Mouse (Mus musculus) midbrain, embryonic 14.5 days (tissue): Measurements from ENCODE around the gene Slc8a2. TPM values are rescaled to one million over a fixed set of nuclear protein-coding genes. Genes with fewer than 3 reads are reported as not detected.

Experiments
- ATAC-seq: fragments of 200-750 bp; cut with Nextera tagmentation; 2 replicates; pipeline ENCODE4 v1.8.0; 2017; ENCODE audit warnings: moderate number of reproducible peaks, moderate library complexity; ENCODE audit not compliant: low FRiP score, low TSS enrichment
- DNase-seq: peaks from one replicate; pipeline ENCODE4 v3.0.0-alpha.2; 2015
- H3K27ac ChIP-seq: fragments of 300-500 bp; sonication (generic); replicated peaks from 2 replicates; pipeline ENCODE4 v1.5.1; 2014; ENCODE audit warnings: mild to moderate bottlenecking, low read depth, low read length, moderate library complexity
- H3K27me3 ChIP-seq: fragments of 300-500 bp; sonication (generic); 2 replicates; pipeline ENCODE4 v1.6.1; 2014; ENCODE audit warnings: low read length, control low read depth, mixed read lengths; ENCODE audit not compliant: control insufficient read depth, insufficient read depth
- H3K36me3 ChIP-seq: fragments of 300-500 bp; sonication (generic); 2 replicates; pipeline ENCODE4 v1.6.1; 2014; ENCODE audit warnings: low read length, control low read depth; ENCODE audit not compliant: control insufficient read depth, insufficient read depth
- H3K4me1 ChIP-seq: fragments of 300-500 bp; sonication (generic); 2 replicates; pipeline ENCODE4 v1.6.1; 2014; ENCODE audit warnings: mild to moderate bottlenecking, antibody characterized with exemption, low read length, control low read depth; ENCODE audit not compliant: control insufficient read depth, insufficient read depth
- H3K4me2 ChIP-seq: fragments of 300-500 bp; sonication (generic); 2 replicates; pipeline ENCODE4 v1.6.1; 2014; ENCODE audit warnings: mild to moderate bottlenecking, low read length, moderate library complexity
- H3K4me3 ChIP-seq: fragments of 300-500 bp; sonication (generic); replicated peaks from 2 replicates; pipeline ENCODE4 v1.5.1; 2014; ENCODE audit warnings: low read depth, low read length
- H3K9ac ChIP-seq: fragments of 300-500 bp; sonication (generic); replicated peaks from 2 replicates; pipeline ENCODE4 v1.6.1; 2014; ENCODE audit warnings: mild to moderate bottlenecking, low read length, moderate library complexity
- H3K9me3 ChIP-seq: fragments of 300-500 bp; sonication (generic); 2 replicates; pipeline ENCODE4 v1.6.1; 2016; ENCODE audit warnings: low read length, control low read depth, mixed read lengths; ENCODE audit not compliant: control insufficient read depth
- WGBS: fragments of 180-500 bp; shearing (Covaris S2); extraction: QIAGEN DNeasy Blood & Tissue Kit; methylation state at CpG from one replicate; pipeline ENCODE4 v1.1.7; 2014; 5-methylcytosine and 5-hydroxymethylcytosine counted together
- polyA plus RNA-seq: library from polyadenylated mRNA; unstranded; fragments of >200 nt; fragmentation: Nextera tagmentation; extraction: Ambion mirVana; gene quantifications from 2 replicates; pipeline ENCODE4 v1.2.1, GENCODE M21; 2014

Gene Slc8a2
- polyA plus RNA-seq, 1 experiment from 2014 or later: 1.1 TPM

DNA sequence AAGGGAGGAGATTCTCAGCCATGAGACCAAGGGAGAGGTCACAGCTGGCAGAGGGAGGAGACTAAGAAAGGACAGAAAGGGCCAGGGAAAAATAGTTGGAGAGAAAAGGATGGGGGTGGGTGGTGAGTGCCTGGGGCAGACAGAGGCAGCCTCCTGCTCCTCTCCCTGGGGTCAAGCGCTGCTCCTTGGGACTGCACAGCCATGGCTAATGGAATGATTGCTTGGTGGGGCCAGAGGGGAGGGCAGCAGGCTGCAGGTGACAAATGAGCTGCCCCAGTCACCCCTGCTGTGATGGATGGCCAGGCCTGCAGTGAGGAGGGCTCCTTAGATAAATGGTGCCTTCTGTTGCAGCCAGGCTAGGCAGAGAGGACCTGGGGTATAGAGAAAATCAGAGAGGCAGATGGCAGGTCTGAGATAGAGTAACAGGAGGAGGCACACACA is 42.5 kb downstream of the Slc8a2 start:
- Histone ChIP-seq H3K4me1 (peaks cover 32% of the 10 kb centered on the region), H3K27ac (peak overlapping the region; percentile 26; the same call in 1 of the 2 replicates), H3K4me2 (no peak overlapping the region), H3K36me3 (peaks cover under 1% of the 10 kb centered on the region; the same call in 1 of the 2 replicates), H3K9me3 (0 out of 2 replicates have a peak, but pooled peaks cover 8% of the 10 kb centered on the region), H3K9ac (no peak overlapping the region; the same call in 1 of the 2 replicates), H3K4me3 (no peak overlapping the region), H3K27me3 (no peaks in the 10 kb centered on the region)
- WGBS: 0% methylated on average over 1 of the region's 1 CpGs
- no peak for ATAC-seq
- no peak for DNase-seq

DNA sequence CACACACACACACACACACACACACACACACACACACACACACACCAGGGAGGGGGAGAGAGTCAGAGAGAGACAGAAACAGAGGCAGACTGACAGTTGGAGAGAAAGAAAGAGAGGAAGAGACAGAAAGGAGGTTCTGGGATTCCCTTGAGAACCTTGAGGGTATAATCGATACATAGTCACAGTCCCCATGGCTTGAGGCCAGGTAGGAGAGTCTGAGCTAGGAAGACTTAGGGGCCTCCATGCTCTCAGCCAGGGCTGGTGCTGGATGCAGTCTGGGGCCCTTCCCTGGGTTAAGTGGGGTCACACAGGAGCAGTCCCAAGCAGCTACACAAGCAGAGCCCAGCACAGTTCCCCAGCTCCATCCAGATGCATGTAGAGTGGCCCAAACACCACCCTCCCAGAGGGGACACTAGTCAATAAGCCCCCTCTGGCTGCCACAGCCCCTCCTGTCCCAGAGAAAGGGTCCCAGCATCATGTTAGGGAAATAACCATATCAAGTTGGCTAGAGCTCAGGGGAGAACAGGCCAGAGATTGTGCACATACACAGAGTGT is 43.0 kb downstream of the Slc8a2 start:
- Histone ChIP-seq H3K4me2 (no peak overlapping the region), H3K4me1 (peaks cover 32% of the 10 kb centered on the region), H3K4me3 (no peak overlapping the region), H3K27ac (peak overlapping the region; percentile 55; the same call in 1 of the 2 replicates), H3K9ac (peak overlapping the region; percentile 26; the same call in 1 of the 2 replicates), H3K36me3 (peaks cover 4% of the 10 kb centered on the region; the same call in 1 of the 2 replicates), H3K9me3 (0 out of 2 replicates have a peak, but pooled peaks cover 8% of the 10 kb centered on the region), H3K27me3 (no peaks in the 10 kb centered on the region)
- DNase-seq (no peak), ATAC-seq (no peak)
- WGBS: 17% methylated on average over 1 of the region's 1 CpGs

DNA sequence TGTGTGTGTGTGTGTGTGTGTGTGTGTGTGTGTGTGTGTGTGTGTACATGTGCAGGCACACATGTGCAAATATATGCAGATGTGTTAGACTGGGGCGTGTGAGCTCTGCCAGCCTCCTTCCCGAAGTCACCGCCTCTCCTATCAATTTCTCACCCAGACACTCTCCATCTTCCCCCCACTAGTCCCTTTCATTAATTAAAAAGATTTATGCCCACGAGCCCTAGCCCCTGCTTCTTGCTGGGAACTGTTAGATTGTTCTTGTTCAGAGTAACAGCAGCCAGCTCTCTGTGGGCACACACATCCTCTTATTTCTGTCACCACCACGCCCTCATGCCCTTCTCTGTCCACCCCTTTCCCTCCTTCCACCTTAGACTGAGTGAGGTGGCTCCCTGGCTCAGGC is 43.5 kb downstream of the Slc8a2 start:
- DNase-seq: no peak
- Histone ChIP-seq H3K27me3 (no peaks in the 10 kb centered on the region), H3K4me2 (peak overlapping the region; percentile 74; the same call in 1 of the 2 replicates), H3K27ac (peak overlapping the region; percentile 86; the same call in 1 of the 2 replicates), H3K9me3 (0 out of 2 replicates have a peak, but pooled peaks cover 4% of the 10 kb centered on the region), H3K4me1 (peaks cover 32% of the 10 kb centered on the region), H3K4me3 (no peak overlapping the region), H3K36me3 (peaks cover 9% of the 10 kb centered on the region; the same call in 1 of the 2 replicates), H3K9ac (0 out of 2 replicates have a peak overlapping the region, but pooled peaks have one; percentile 20)
- 43% methylated on average over 5 of the region's 5 CpGs for WGBS
- no peak for ATAC-seq

DNA sequence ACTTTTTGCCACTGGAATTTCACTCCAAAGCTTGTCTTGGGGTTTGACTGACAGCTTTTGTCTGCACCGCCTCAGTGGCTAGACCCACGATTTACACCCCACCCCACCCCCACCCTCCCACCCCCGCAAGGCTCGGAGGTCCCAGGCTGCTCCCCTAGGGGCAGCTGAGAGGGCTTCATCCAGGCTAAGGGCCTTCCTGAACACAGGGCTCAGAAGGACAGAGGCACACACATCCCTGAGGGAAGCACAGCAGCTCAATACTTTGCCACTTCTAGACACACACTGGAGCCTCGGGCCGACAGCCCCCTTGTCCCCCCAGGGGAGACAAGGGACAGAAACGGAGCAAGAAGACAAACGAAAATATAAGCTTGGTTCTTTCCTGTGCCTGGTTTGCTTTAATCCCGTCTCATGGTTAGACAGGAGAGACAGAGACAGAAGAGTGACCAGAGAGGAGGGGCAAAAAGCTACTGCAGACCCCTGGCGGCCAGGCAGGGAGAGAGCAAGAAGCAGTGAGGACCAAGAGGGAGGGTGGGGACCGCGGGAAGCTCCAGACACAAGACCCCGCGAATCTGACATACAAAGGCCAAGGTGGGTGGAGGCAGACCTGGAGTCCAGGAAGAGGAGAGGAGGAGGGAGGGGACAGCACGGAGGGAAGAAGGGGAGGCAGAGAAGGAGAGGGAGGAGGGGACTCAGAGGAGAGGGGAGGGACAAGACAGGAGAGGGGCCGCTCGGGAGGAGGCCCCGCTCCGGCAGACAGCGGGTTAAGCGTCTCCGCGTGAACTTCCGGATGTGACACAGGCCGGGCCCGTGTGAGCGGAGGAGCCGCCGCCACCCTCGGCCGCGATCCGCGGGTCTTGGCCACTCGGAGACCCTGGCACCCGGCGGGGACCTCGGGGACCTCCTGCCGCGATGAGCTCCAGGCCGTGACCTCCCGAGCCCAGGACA is 45.2 kb downstream of the Slc8a2 start, which contains the start of gene Meis3:
Meis3 (plus strand) TSS at position 494 of the 945 bp plus-strand sequence.
- peak within 1 kb of the TSS; percentile 81 for H3K9ac ChIP-seq
- DNase-seq: peak; percentile 90
- no peaks in the 10 kb centered on the region for H3K27me3 ChIP-seq
- peak within 1 kb of the TSS; percentile 78 for H3K4me3 ChIP-seq
- H3K27ac ChIP-seq: peak within 1 kb of the TSS; percentile 86
- peak within 1 kb of the TSS; percentile 74 for H3K4me2 ChIP-seq
- peaks cover 32% of the 10 kb centered on the region for H3K4me1 ChIP-seq
- under 1% methylated on average over 38 of the region's 42 CpGs for WGBS
- peaks cover 26% of the 10 kb centered on the region for H3K36me3 ChIP-seq
- peak; percentile 87 for ATAC-seq
- no peaks in the 10 kb centered on the region for H3K9me3 ChIP-seq

DNA sequence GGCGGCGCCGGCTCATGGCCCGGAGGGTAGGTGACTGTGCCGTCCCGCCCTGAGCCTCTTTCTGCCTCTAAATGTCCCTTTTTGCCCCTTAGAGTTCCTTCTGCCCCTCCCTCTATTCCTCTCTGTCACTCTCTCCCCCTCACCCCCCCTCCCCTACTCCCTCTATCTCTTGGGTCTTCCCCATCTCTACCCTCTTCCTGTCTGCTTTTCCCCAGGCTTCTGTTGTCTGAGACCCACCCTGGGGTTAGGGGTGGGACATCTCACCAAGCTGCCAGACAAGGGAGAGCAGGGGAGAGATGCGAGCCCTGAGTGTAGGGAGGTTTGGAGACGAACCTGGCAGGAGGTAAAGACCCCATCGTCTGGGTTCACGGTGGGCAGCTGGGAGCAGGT is 45.9 kb downstream of the Slc8a2 start:
- Histone ChIP-seq H3K4me2 (peak overlapping the region; percentile 74), H3K27ac (peak overlapping the region; percentile 86), H3K4me3 (peak overlapping the region; percentile 78), H3K4me1 (peaks cover 32% of the 10 kb centered on the region), H3K9ac (peak overlapping the region; percentile 81), H3K27me3 (no peaks in the 10 kb centered on the region), H3K9me3 (no peaks in the 10 kb centered on the region), H3K36me3 (peaks cover 33% of the 10 kb centered on the region)
- DNase-seq (peak; percentile 38), ATAC-seq (no peak; the same call in 1 of the 2 replicates)
- WGBS: under 1% methylated on average over 10 of the region's 10 CpGs

DNA sequence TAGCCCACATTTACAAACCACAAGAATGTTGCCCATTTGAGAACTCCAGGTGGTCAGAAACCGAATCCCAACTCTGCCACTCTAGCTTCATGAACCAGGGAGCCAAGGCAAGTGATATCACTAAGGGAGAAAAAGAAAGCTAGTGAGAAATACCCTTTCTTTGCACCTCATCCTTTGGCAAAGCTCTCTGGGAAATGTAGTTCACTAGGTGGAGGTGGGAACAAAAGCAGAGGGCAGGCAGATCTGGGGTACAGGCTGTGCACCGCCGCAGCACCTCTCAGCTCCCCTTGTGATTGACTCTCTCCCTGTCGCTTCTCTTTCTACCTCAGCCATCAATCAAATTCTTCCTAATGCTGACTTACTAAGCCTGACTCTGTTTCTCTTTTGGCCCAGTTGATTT is 48.5 kb downstream of the Slc8a2 start:
- Histone ChIP-seq H3K27me3 (no peaks in the 10 kb centered on the region), H3K36me3 (peaks cover 47% of the 10 kb centered on the region), H3K4me1 (peaks cover 23% of the 10 kb centered on the region), H3K27ac (no peak overlapping the region), H3K4me2 (no peak overlapping the region), H3K9ac (no peak overlapping the region), H3K4me3 (no peak overlapping the region), H3K9me3 (no peaks in the 10 kb centered on the region)
- DNase-seq: no peak
- WGBS: 78% methylated on average over 4 of the region's 4 CpGs
- ATAC-seq: no peak

DNA sequence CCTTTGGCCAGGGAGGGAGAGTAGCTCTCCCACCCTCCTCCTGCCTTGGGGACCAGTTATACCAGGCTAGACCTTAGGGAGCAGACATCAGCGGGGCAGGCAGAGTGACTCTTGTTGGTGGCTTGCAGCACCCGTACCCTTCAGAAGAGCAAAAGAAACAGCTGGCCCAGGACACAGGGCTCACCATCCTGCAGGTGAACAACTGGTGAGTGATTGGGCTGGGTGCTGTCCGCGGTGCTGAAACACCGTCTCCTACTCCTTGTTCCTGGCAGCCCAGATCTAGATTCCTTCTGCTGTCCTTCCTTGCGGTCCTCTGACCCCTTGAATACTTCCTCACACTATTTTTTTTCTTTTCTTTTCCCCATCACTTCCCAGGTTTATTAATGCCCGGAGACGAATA is 54.0 kb downstream of the Slc8a2 start:
- ATAC-seq: no peak
- Histone ChIP-seq H3K27ac (no peak overlapping the region), H3K27me3 (no peaks in the 10 kb centered on the region), H3K36me3 (peaks cover 65% of the 10 kb centered on the region), H3K4me1 (no peaks in the 10 kb centered on the region), H3K9me3 (no peaks in the 10 kb centered on the region), H3K9ac (no peak overlapping the region), H3K4me3 (no peak overlapping the region), H3K4me2 (no peak overlapping the region)
- 28% methylated on average over 8 of the region's 8 CpGs for WGBS
- DNase-seq: no peak

DNA sequence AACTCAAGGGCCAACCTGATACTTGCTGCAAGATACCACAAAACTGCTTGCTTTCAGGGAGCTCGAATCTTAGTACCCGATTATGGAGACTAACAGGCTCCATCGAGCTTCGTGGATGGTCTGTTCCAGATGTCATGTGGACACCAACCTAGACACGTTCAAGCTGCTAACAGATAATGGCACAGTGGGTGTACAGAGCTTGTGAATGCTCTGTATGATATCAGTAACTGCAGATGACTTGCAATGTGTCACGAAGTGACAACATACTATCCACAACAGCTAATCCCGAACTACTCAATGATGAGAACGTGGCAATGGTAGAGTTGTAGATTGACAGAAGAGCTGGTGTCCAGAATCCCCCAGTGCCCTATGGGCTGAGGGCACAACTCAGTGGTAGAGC is 57.9 kb downstream of the Slc8a2 start:
- H3K27me3 ChIP-seq: no peaks in the 10 kb centered on the region
- H3K9ac ChIP-seq: no peak overlapping the region
- DNase-seq (no peak), ATAC-seq (no peak)
- no peak overlapping the region for H3K4me2 ChIP-seq
- H3K36me3 ChIP-seq: peaks cover 34% of the 10 kb centered on the region
- H3K4me3 ChIP-seq: no peak overlapping the region
- H3K27ac ChIP-seq: no peak overlapping the region
- H3K4me1 ChIP-seq: no peaks in the 10 kb centered on the region
- H3K9me3 ChIP-seq: no peaks in the 10 kb centered on the region
- WGBS: 82% methylated on average over 8 of the region's 8 CpGs
